Mouse (Mus musculus): ENCODE measurements around the gene Cnr1.

DNA sequence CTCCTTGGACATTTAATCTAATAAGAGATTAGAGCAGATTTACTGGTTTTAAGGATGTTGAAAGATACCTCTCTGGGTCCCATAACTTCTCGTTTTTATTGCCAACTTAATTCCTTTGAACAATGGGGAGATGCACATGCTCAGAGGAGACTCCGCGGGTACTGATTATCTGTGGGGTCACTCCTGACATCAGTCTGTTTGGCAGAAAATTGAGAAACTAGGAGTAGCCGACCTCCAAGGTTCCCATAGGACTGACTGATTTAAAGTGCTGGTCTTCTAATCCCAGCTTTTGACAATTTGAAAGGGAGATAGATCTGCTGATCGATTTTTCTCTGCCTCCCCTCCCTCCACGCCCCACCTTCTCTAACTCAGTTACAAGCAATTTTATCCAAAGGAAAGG is 1.6 kb downstream of the Cnr1 start:
- TF ChIP-seq CTCF (IDR thresholded peaks at IDR 0.05; ENCODE audit: low read depth, low read length) (no peak), POLR2A (IDR thresholded peaks at IDR 0.05; ENCODE audit: insufficient read depth, low read length) (no peak)

Measured in ES-Bruce4 (cell line).